Comparison of ENCODE assay signal across 8 mouse cellular contexts in genomic region chr10:78244438-78245224, GRCm38 (mm10). TPM values are rescaled to one million over a fixed set of nuclear protein-coding genes. Genes with fewer than 3 reads are reported as not detected.
DNase-seq lines count a peak whose midpoint lies in the region; ATAC-seq lines count a peak whose summit lies in the region.

Trappc10 (minus strand) TSS chr10:78244641.

- H3K4me1 ChIP-seq in hindbrain, embryonic 12.5 days, result peaks cover 21% of the 10 kb centered on the region

- H3K36me3 ChIP-seq in hindbrain, embryonic 12.5 days, result 0 out of 2 replicates have a peak, but pooled peaks cover 2% of the 10 kb centered on the region

- DNase-seq in MN1 (ENCODE audit: low spot score), result peak; percentile 97
- peak; percentile 88 for DNase-seq in cerebellum, adult 9-11 months
- DNase-seq in frontal cortex, postnatal 10 days (ENCODE audit: low spot score in 2 of 2), result peak; percentile 76 to 85
- DNase-seq in layer of hippocampus, postnatal 14 days (ENCODE audit: low spot score in 2 of 2), result peak; percentile 82 to 86
- peak; percentile 87 for DNase-seq in lung, postnatal 14 days
- peak; percentile 70 for DNase-seq in retina, adult 2 months (ENCODE audit: low read depth, low spot score)
- DNase-seq in thymus, postnatal 36 days, result peak; percentile 83 to 87

- H3K27me3 ChIP-seq in hindbrain, embryonic 12.5 days, result no peaks in the 10 kb centered on the region

- peak within 1 kb of the TSS; percentile 74 for H3K27ac ChIP-seq in hindbrain, embryonic 12.5 days

- peak within 1 kb of the TSS; percentile 92 for H3K9ac ChIP-seq in hindbrain, embryonic 12.5 days

- 1% methylated on average over 68 of the region's 74 CpGs for WGBS in hindbrain, embryonic 12.5 days

- peak; percentile 96 for ATAC-seq in hindbrain, embryonic 12.5 days (ENCODE audit: low FRiP score)

- H3K4me3 ChIP-seq in hindbrain, embryonic 12.5 days, result peak within 1 kb of the TSS; percentile 93

- H3K9me3 ChIP-seq in hindbrain, embryonic 12.5 days (replicated peaks), result no peaks in the 10 kb centered on the region

- H3K4me2 ChIP-seq in hindbrain, embryonic 12.5 days (replicated peaks), result peak within 1 kb of the TSS; percentile 84

RNA-seq across cellular contexts. Expression of gene Trappc10, which starts in this region (rescaled TPM):
- polyA plus RNA-seq in hindbrain, embryonic 12.5 days (2016; fragmentation: Nextera tagmentation; extraction: Ambion mirVana), result 23.4 and 26.0 TPM in 2 replicates
- 10 to 100 TPM; 76.9 to 80.1 TPM for total RNA-seq in layer of hippocampus, postnatal 14 days (2021)

Comparison
In these comparisons a context has a peak if more than half of its experiments do, and no peak if none do; other contexts are left out.
1. Peak in every context shown above with its lines: DNase-seq, ATAC-seq, H3K4me3 ChIP-seq and H3K27ac ChIP-seq.